ENCODE assay signal across 13 mouse cellular contexts in genomic region chr2:77863934-77864333, GRCm38 (mm10). TPM values are rescaled to one million over a fixed set of nuclear protein-coding genes. Genes with fewer than 3 reads are reported as not detected.
DNase-seq lines count a peak whose midpoint lies in the region; ATAC-seq and TF ChIP-seq lines count a peak whose summit lies in the region.
"Had no signal": no experiment of that assay in that cellular context is flagged by ENCODE, and none has a peak within 500 bp of the region (broad histone marks: within the 10 kb centered on the region; RNA-seq: fewer than 3 reads in every experiment).

No protein-coding gene starts in this region.

- 66% methylated on average over 6 of the region's 6 CpGs for WGBS in heart, embryonic 15.5 days
- WGBS in lung, embryonic 14.5 days: 51% methylated on average over 6 of the region's 6 CpGs
- 72% methylated on average over 6 of the region's 6 CpGs for WGBS in embryonic facial prominence, embryonic 10.5 days
- WGBS in limb, embryonic 14.5 days: 19% methylated on average over 6 of the region's 6 CpGs

- ATAC-seq in heart, embryonic 15.5 days (replicated peaks; ENCODE audit: insufficient number of reproducible peaks, insufficient read depth, low FRiP score, low read depth): no peak
- ATAC-seq in lung, embryonic 14.5 days (ENCODE audit: insufficient read depth): peak; percentile 78; the same call in 1 of the 2 replicates
- no peak; the same call in 1 of the 2 replicates for ATAC-seq in limb, embryonic 14.5 days (ENCODE audit: low FRiP score, low read depth)
- ATAC-seq: activated CD4-positive, CD25-positive, alpha-beta regulatory T cell, adult 4 months had no signal

- no peak overlapping the region for H3K27ac ChIP-seq in heart, embryonic 15.5 days
- H3K27ac ChIP-seq in lung, embryonic 14.5 days (ENCODE audit: low read depth): no peak overlapping the region
- H3K27ac ChIP-seq in embryonic facial prominence, embryonic 10.5 days (replicated peaks): no peak overlapping the region
- H3K27ac ChIP-seq in limb, embryonic 14.5 days (replicated peaks; ENCODE audit: low read depth, low read length): peak overlapping the region; percentile 56
- H3K27ac ChIP-seq: midbrain, embryonic 10.5 days had no signal

- no peak for TF ChIP-seq POLR2A in limb, embryonic 14.5 days (IDR thresholded peaks at IDR 0.05; ENCODE audit: borderline replicate concordance, extremely low read depth, insufficient read depth, insufficient read length)

- no peaks in the 10 kb centered on the region for H3K27me3 ChIP-seq in heart, embryonic 15.5 days
- no peaks in the 10 kb centered on the region for H3K27me3 ChIP-seq in lung, embryonic 14.5 days (ENCODE audit: insufficient read depth, low read length)
- H3K27me3 ChIP-seq in embryonic facial prominence, embryonic 10.5 days (replicated peaks; ENCODE audit: low read depth, poor library complexity, severe bottlenecking): no peaks in the 10 kb centered on the region
- H3K27me3 ChIP-seq in limb, embryonic 14.5 days (ENCODE audit: control insufficient read depth, insufficient read depth, low read length): no peaks in the 10 kb centered on the region
- H3K27me3 ChIP-seq: CH12.LX had no signal

- H3K4me2 ChIP-seq in heart, embryonic 15.5 days: peak overlapping the region; percentile 50
- H3K4me2 ChIP-seq in lung, embryonic 14.5 days: peak overlapping the region; percentile 38
- peak overlapping the region; percentile 37 for H3K4me2 ChIP-seq in limb, embryonic 14.5 days (replicated peaks; ENCODE audit: low read depth, low read length, severe bottlenecking)

- H3K4me1 ChIP-seq in heart, embryonic 15.5 days (replicated peaks): peaks cover 6% of the 10 kb centered on the region; the same call in 1 of the 2 replicates
- H3K4me1 ChIP-seq in lung, embryonic 14.5 days (ENCODE audit: insufficient read depth): no peaks in the 10 kb centered on the region
- peaks cover 13% of the 10 kb centered on the region for H3K4me1 ChIP-seq in embryonic facial prominence, embryonic 10.5 days
- H3K4me1 ChIP-seq in limb, embryonic 14.5 days (ENCODE audit: control insufficient read depth, insufficient read depth, low read length): peaks cover 14% of the 10 kb centered on the region
- H3K4me1 ChIP-seq: midbrain, embryonic 10.5 days had no signal

- H3K9ac ChIP-seq in heart, embryonic 15.5 days: no peak overlapping the region
- no peak overlapping the region; the same call in 1 of the 2 replicates for H3K9ac ChIP-seq in lung, embryonic 14.5 days
- H3K9ac ChIP-seq in limb, embryonic 14.5 days (ENCODE audit: low read depth, low read length, severe bottlenecking): peak overlapping the region; percentile 29; the same call in 1 of the 2 replicates

- peak overlapping the region; percentile 19 for H3K4me3 ChIP-seq in heart, embryonic 15.5 days
- no peak overlapping the region for H3K4me3 ChIP-seq in lung, embryonic 14.5 days (ENCODE audit: low read depth, low read length)
- no peak overlapping the region for H3K4me3 ChIP-seq in embryonic facial prominence, embryonic 10.5 days
- H3K4me3 ChIP-seq in limb, embryonic 14.5 days (replicated peaks; ENCODE audit: low read length): peak overlapping the region; percentile 16
- H3K4me3 ChIP-seq: midbrain, embryonic 10.5 days had no signal

- no peak for TF ChIP-seq CTCF in lung, embryonic 14.5 days (IDR thresholded peaks at IDR 0.05; ENCODE audit: low read depth)

- no peak for DNase-seq in heart, adult 11 months
- DNase-seq in lung, embryonic 14.5 days: peak; percentile 41
- no peak for DNase-seq in lung, postnatal 36 days
- DNase-seq in embryonic facial prominence, embryonic 10.5 days (ENCODE audit: low spot score): peak; percentile 17
- peak; percentile 38 for DNase-seq in limb, embryonic 14.5 days (ENCODE audit: low spot score)
- no peak for DNase-seq in c-Kit-positive CD71-positive TER-119-positive erythroid progenitor cells, embryonic 14.5 days (ENCODE audit: low spot score)
- no peak for DNase-seq in T-cell, adult 2 months (ENCODE audit: low spot score)
- DNase-seq: cerebellum, adult 9-10 months; thymus, postnatal 25 days had no signal

- no peaks in the 10 kb centered on the region for H3K9me3 ChIP-seq in heart, embryonic 15.5 days (replicated peaks)
- no peaks in the 10 kb centered on the region for H3K9me3 ChIP-seq in lung, embryonic 14.5 days (ENCODE audit: low read depth, low read length)
- no peaks in the 10 kb centered on the region for H3K9me3 ChIP-seq in embryonic facial prominence, embryonic 10.5 days
- no peaks in the 10 kb centered on the region for H3K9me3 ChIP-seq in limb, embryonic 14.5 days (ENCODE audit: control insufficient read depth, low read length)
- H3K9me3 ChIP-seq: midbrain, embryonic 10.5 days had no signal

- H3K36me3 ChIP-seq in heart, embryonic 15.5 days: no peaks in the 10 kb centered on the region
- no peaks in the 10 kb centered on the region for H3K36me3 ChIP-seq in lung, embryonic 14.5 days (ENCODE audit: insufficient read depth)
- no peaks in the 10 kb centered on the region for H3K36me3 ChIP-seq in embryonic facial prominence, embryonic 10.5 days (replicated peaks)
- no peaks in the 10 kb centered on the region for H3K36me3 ChIP-seq in limb, embryonic 14.5 days (ENCODE audit: control insufficient read depth, insufficient read depth, low read length)
- H3K36me3 ChIP-seq: midbrain, embryonic 10.5 days had no signal

RNA-seq across cellular contexts. Expression of gene Zfp385b, which starts 44.5 kb away (rescaled TPM):
- 3.8 and 4.7 TPM in 2 replicates for polyA plus RNA-seq in heart, embryonic 15.5 days (2015; fragmentation: Nextera tagmentation; extraction: Ambion mirVana)
- polyA plus RNA-seq in lung, embryonic 14.5 days (2014; fragmentation: Nextera tagmentation; extraction: Ambion mirVana): 4.4 and 5.6 TPM in 2 replicates
- polyA plus RNA-seq in embryonic facial prominence, embryonic 10.5 days (2016; fragmentation: Nextera tagmentation; extraction: Ambion mirVana): 0.85 and 0.97 TPM in 2 replicates
- 13.8 and 16.6 TPM in 2 replicates for polyA plus RNA-seq in limb, embryonic 14.5 days (2012; rRNA removed)
- 12.0 and 12.3 TPM in 2 replicates for polyA plus RNA-seq in limb, embryonic 14.5 days (2014; fragmentation: Nextera tagmentation; extraction: Ambion mirVana)

Comparison
In these comparisons a context has a peak if more than half of its experiments do, and no peak if none do; other contexts are left out.
1. DNase-seq: peak in lung, embryonic 14.5 days (single experiment), embryonic facial prominence, embryonic 10.5 days (single experiment) and limb, embryonic 14.5 days (single experiment); none in heart, adult 11 months (single experiment), lung, postnatal 36 days (single experiment), c-Kit-positive CD71-positive TER-119-positive erythroid progenitor cells, embryonic 14.5 days (single experiment) and T-cell, adult 2 months (single experiment).
2. H3K4me3 ChIP-seq: peak in heart, embryonic 15.5 days (single experiment) and limb, embryonic 14.5 days (single experiment); none in lung, embryonic 14.5 days (single experiment) and embryonic facial prominence, embryonic 10.5 days (single experiment).
3. Peak in every context shown above with its lines, with median percentiles within 50 percentile points of each other: H3K4me2 ChIP-seq.